Mouse (Mus musculus): Measurements from ENCODE around the gene Nol10.

- TF ChIP-seq POLR2A (IDR thresholded peaks at IDR 0.05; ENCODE audit: borderline replicate concordance, low read depth, low read length) (no peak), CTCF (IDR thresholded peaks at IDR 0.05; ENCODE audit: low read depth, low read length) (no peak)
Measured at GRCm38 (mm10) chr12:17445251-17445650, 97.0 kb downstream of the Nol10 start.

Data from bone marrow macrophage, adult 2 months (primary cell).